Mouse (Mus musculus): ENCODE results near the gene Olfr954. TPM values are rescaled to one million over a fixed set of nuclear protein-coding genes. Genes with fewer than 3 reads are reported as not detected.

The Olfr954 gene
- not detected in 2 replicates for polyA plus RNA-seq (2012; rRNA removed)

GRCm38 (mm10) chr9:39456401-39456800 is at the start of gene Olfr954:
Olfr954 (plus strand) TSS chr9:39456701.

GRCm38 (mm10) chr9:39427048-39427447 is 29.5 kb upstream of the Olfr954 start, which contains the start of gene Olfr952:
Olfr952 (minus strand) TSS chr9:39427148.

DNA sequence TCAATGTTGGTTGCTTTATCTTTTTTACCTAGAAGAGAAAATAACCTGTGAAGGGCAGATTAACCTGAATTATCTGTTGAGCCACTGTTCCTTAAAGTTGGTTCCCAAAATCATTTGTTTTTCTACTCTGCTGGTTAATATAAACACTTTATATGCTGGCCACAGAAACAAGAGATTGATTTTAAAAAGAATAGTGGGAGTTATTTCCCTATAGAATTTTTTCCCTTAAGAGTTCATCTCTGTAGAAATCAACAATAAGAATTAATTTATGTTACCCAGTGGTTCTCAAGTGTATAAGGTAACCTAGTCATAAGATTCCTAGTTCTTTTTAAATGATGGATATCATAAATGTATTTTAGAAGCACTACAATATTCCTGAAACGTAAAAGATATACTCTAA is 15.3 kb downstream of the Olfr954 start, which contains the start of gene Olfr955:
Olfr955 (minus strand) TSS at position 101 of the 400 bp plus-strand sequence.

DNA sequence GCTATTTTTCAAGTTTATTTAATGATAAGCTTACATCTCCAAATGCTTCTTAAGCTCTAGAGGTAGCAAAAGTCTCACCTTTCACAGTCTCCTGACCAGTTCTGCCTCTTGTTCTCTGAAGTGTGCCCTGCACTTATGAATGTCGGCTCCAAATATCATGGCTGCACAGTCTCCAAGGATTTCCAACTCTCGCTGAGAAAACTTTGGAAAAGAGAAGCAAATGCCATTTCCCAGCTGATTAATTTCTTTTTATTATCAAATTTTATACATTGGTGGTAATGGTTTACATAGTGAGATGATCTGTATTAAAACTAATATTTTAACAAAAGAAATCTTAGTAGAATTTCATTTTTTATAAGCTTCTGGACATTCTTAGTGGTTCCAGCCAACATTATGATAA is 37.4 kb downstream of the Olfr954 start, which contains the start of gene Olfr44:
Olfr44 (minus strand) TSS at position 101 of the 400 bp plus-strand sequence.

Other genes with a start within 250 kb of the Olfr954 start
- gene Olfr1537, start 206.7 kb upstream of the Olfr954 start, polyA plus RNA-seq (2012; rRNA removed): not detected in 2 replicates
- not detected in 2 replicates for gene Olfr945, start 179.9 kb upstream of the Olfr954 start, polyA plus RNA-seq (2012; rRNA removed)
- gene Olfr948, start 130.7 kb upstream of the Olfr954 start, polyA plus RNA-seq (2012; rRNA removed): not detected in 2 replicates
- not detected in 2 replicates for gene Olfr951, start 69.3 kb upstream of the Olfr954 start, polyA plus RNA-seq (2012; rRNA removed)
- not detected in 2 replicates for gene Olfr952, start 29.6 kb upstream of the Olfr954 start, polyA plus RNA-seq (2012; rRNA removed)
- not detected in 2 replicates for gene Olfr955, start 15.2 kb downstream of the Olfr954 start, polyA plus RNA-seq (2012; rRNA removed)
- not detected in 2 replicates for gene Olfr44, start 37.3 kb downstream of the Olfr954 start, polyA plus RNA-seq (2012; rRNA removed)
- not detected in 2 replicates for gene Olfr957, start 59.1 kb downstream of the Olfr954 start, polyA plus RNA-seq (2012; rRNA removed)
- not detected in 2 replicates for gene Olfr958, start 97.4 kb downstream of the Olfr954 start, polyA plus RNA-seq (2012; rRNA removed)
- gene Olfr959, start 118.9 kb downstream of the Olfr954 start, polyA plus RNA-seq (2012; rRNA removed): not detected in 2 replicates
- 1.2 and 2.3 TPM in 2 replicates for gene AW551984, start 147.7 kb downstream of the Olfr954 start, polyA plus RNA-seq (2012; rRNA removed)
- gene Olfr148, start 154.0 kb downstream of the Olfr954 start, polyA plus RNA-seq (2012; rRNA removed): not detected in 2 replicates
- not detected in 2 replicates for gene Olfr960, start 164.7 kb downstream of the Olfr954 start, polyA plus RNA-seq (2012; rRNA removed)
- gene Olfr961, start 188.4 kb downstream of the Olfr954 start, polyA plus RNA-seq (2012; rRNA removed): not detected in 2 replicates
- gene Olfr963, start 210.5 kb downstream of the Olfr954 start, polyA plus RNA-seq (2012; rRNA removed): not detected in 2 replicates

All from liver, embryonic 14 days (tissue).